Mouse (Mus musculus) stomach, embryonic 16.5 days (tissue): ENCODE results near the gene Klk1b4. TPM values are rescaled to one million over a fixed set of nuclear protein-coding genes. Genes with fewer than 3 reads are reported as not detected.
"Not testable (repeated sequence)": the region's sequence is repeated elsewhere in the genome, so short reads cannot be mapped to it uniquely, and the experiment has no call there.

ENCODE experiments used
- ATAC-seq: fragments of 200-750 bp; cut with Nextera tagmentation; 2 replicates; pipeline ENCODE4 v1.8.0; 2017; ENCODE audit warnings: moderate number of reproducible peaks, moderate TSS enrichment; ENCODE audit not compliant: insufficient read depth, low FRiP score
- H3K27ac ChIP-seq: fragments of 300-500 bp; sonication (generic); 2 replicates; pipeline ENCODE4 v1.5.1; 2014; ENCODE audit warnings: low read length
- H3K27me3 ChIP-seq: fragments of 300-500 bp; sonication (generic); 2 replicates; pipeline ENCODE4 v1.6.1; 2014; ENCODE audit warnings: low read length, control low read depth, mixed read lengths; ENCODE audit not compliant: control insufficient read depth, insufficient read depth
- H3K36me3 ChIP-seq: fragments of 300-500 bp; sonication (generic); 2 replicates; pipeline ENCODE4 v1.6.1; 2014; ENCODE audit warnings: low read length; ENCODE audit not compliant: control insufficient read depth, insufficient read depth
- H3K4me1 ChIP-seq: fragments of 300-500 bp; sonication (generic); 2 replicates; pipeline ENCODE4 v1.6.1; 2014; ENCODE audit warnings: low read length, control low read depth, mixed read lengths; ENCODE audit not compliant: control insufficient read depth, insufficient read depth
- H3K4me2 ChIP-seq: fragments of 300-500 bp; sonication (generic); 2 replicates; pipeline ENCODE4 v1.6.1; 2014; ENCODE audit warnings: low read depth, low read length, mixed read lengths
- H3K4me3 ChIP-seq: fragments of 300-500 bp; sonication (generic); replicated peaks from 2 replicates; pipeline ENCODE4 v1.5.1; 2014; ENCODE audit warnings: mild to moderate bottlenecking, low read length
- H3K9ac ChIP-seq: fragments of 300-500 bp; sonication (generic); 2 replicates; pipeline ENCODE4 v1.6.1; 2014; ENCODE audit warnings: low read length
- H3K9me3 ChIP-seq: fragments of 300-500 bp; sonication (generic); replicated peaks from 2 replicates; pipeline ENCODE4 v1.6.1; 2016; ENCODE audit warnings: low read length, control low read depth; ENCODE audit not compliant: control insufficient read depth
- WGBS: fragments of 180-500 bp; shearing (Covaris S2); extraction: QIAGEN DNeasy Blood & Tissue Kit; methylation state at CpG from one replicate; pipeline ENCODE4 v1.1.7; 2014; 5-methylcytosine and 5-hydroxymethylcytosine counted together
- polyA plus RNA-seq: library from polyadenylated mRNA; unstranded; fragments of >200 nt; fragmentation: Nextera tagmentation; extraction: Ambion mirVana; gene quantifications from 2 replicates; pipeline ENCODE4 v1.2.1, GENCODE M21; 2015

Klk1b4 gene
- polyA plus RNA-seq = 0.72 and 0.90 TPM in 2 replicates

GRCm38 (mm10) chr7:44207135-44207534, at the start of gene Klk1b4:
Gene Klk1b4, plus strand, starts transcription at chr7:44207435.
- not testable (repeated sequence) for H3K9ac ChIP-seq, H3K36me3 ChIP-seq, ATAC-seq, H3K9me3 ChIP-seq, H3K4me3 ChIP-seq, H3K4me1 ChIP-seq, H3K27ac ChIP-seq, H3K27me3 ChIP-seq, H3K4me2 ChIP-seq
- 41% methylated on average over 3 of the region's 3 CpGs for WGBS

GRCm38 (mm10) chr7:44179299-44180045, 27.8 kb upstream of the Klk1b4 start:
- H3K36me3 ChIP-seq = no peaks in the 10 kb centered on the region
- H3K27me3 ChIP-seq = no peaks in the 10 kb centered on the region
- H3K4me1 ChIP-seq = no peaks in the 10 kb centered on the region
- H3K4me3 ChIP-seq = no peak overlapping the region
- no peaks in the 10 kb centered on the region for H3K9me3 ChIP-seq
- no peak overlapping the region for H3K4me2 ChIP-seq
- ATAC-seq = peak; percentile 56; the same call in 1 of the 2 replicates
- 56% methylated on average over 9 of the region's 9 CpGs for WGBS
- no peak overlapping the region for H3K9ac ChIP-seq
- H3K27ac ChIP-seq = no peak overlapping the region; the same call in 1 of the 2 replicates

- H3K4me3 ChIP-seq, H3K27ac ChIP-seq, H3K27me3 ChIP-seq, H3K9ac ChIP-seq, H3K9me3 ChIP-seq, H3K4me1 ChIP-seq, H3K4me2 ChIP-seq, H3K36me3 ChIP-seq: not testable (repeated sequence)
- peak; percentile 62; the same call in 1 of the 2 replicates for ATAC-seq
- 56% methylated on average over 8 of the region's 8 CpGs for WGBS
Observed at GRCm38 (mm10) chr7:44186516-44186915, 20.7 kb upstream of the Klk1b4 start.

GRCm38 (mm10) chr7:44187936-44188335, 19.3 kb upstream of the Klk1b4 start, which contains the start of gene Klk1b24:
Gene Klk1b24, plus strand, starts transcription at chr7:44188236.
- not testable (repeated sequence) for H3K27me3 ChIP-seq, ATAC-seq, H3K9me3 ChIP-seq, H3K27ac ChIP-seq, H3K4me2 ChIP-seq, H3K4me3 ChIP-seq, H3K9ac ChIP-seq, H3K4me1 ChIP-seq, H3K36me3 ChIP-seq

- H3K9me3 ChIP-seq, H3K4me1 ChIP-seq, H3K4me3 ChIP-seq, ATAC-seq, H3K4me2 ChIP-seq, H3K27me3 ChIP-seq, H3K36me3 ChIP-seq, H3K9ac ChIP-seq, H3K27ac ChIP-seq: not testable (repeated sequence)
- WGBS = 88% methylated on average over 1 of the region's 1 CpGs
Observed at GRCm38 (mm10) chr7:44193466-44193865, 13.8 kb upstream of the Klk1b4 start.

- H3K36me3 ChIP-seq = no peaks in the 10 kb centered on the region
- no peak within 1 kb of the TSS for H3K4me3 ChIP-seq
- no peak within 1 kb of the TSS for H3K27ac ChIP-seq
- H3K27me3 ChIP-seq = no peaks in the 10 kb centered on the region
- no peak within 1 kb of the TSS for H3K4me2 ChIP-seq
- no peaks in the 10 kb centered on the region for H3K9me3 ChIP-seq
- no peak for ATAC-seq
- H3K9ac ChIP-seq = no peak within 1 kb of the TSS
- no peaks in the 10 kb centered on the region for H3K4me1 ChIP-seq
- 63% methylated on average over 3 of the region's 3 CpGs for WGBS
Observed at GRCm38 (mm10) chr7:44197891-44198290, 9.3 kb upstream of the Klk1b4 start, which contains the start of gene Klk1b3. Gene Klk1b3, plus strand, starts transcription at chr7:44198191.

- Histone ChIP-seq H3K36me3 (no peaks in the 10 kb centered on the region), H3K9ac (no peak overlapping the region), H3K9me3 (no peaks in the 10 kb centered on the region), H3K4me3 (no peak overlapping the region), H3K4me1 (no peaks in the 10 kb centered on the region), H3K4me2 (no peak overlapping the region), H3K27me3 (no peaks in the 10 kb centered on the region), H3K27ac (no peak overlapping the region)
- WGBS = 78% methylated on average over 3 of the region's 3 CpGs
- no peak for ATAC-seq
Observed at GRCm38 (mm10) chr7:44208307-44208706, 1.1 kb downstream of the Klk1b4 start.

- Histone ChIP-seq H3K27me3 (no peaks in the 10 kb centered on the region), H3K4me1 (no peaks in the 10 kb centered on the region), H3K36me3 (no peaks in the 10 kb centered on the region), H3K27ac (no peak within 1 kb of the TSS), H3K9me3 (no peaks in the 10 kb centered on the region), H3K4me3 (no peak within 1 kb of the TSS), H3K4me2 (no peak within 1 kb of the TSS), H3K9ac (no peak within 1 kb of the TSS)
- no peak for ATAC-seq
- 83% methylated on average over 1 of the region's 1 CpGs for whole genome bisulfite sequencing
Observed at GRCm38 (mm10) chr7:44215645-44216044, 8.4 kb downstream of the Klk1b4 start, which contains the start of gene Klk1b5. Gene Klk1b5, plus strand, starts transcription at chr7:44215945.

GRCm38 (mm10) chr7:44221601-44222000, 14.4 kb downstream of the Klk1b4 start:
- not testable (repeated sequence) for H3K4me2 ChIP-seq, H3K4me3 ChIP-seq, H3K9ac ChIP-seq, H3K4me1 ChIP-seq, H3K9me3 ChIP-seq, H3K27me3 ChIP-seq, H3K36me3 ChIP-seq, H3K27ac ChIP-seq
- peak; percentile 51; the same call in 1 of the 2 replicates for ATAC-seq
- 66% methylated on average over 8 of the region's 10 CpGs for WGBS
